Mouse (Mus musculus) natural killer cell, adult 2 months (primary cell): Measurements from ENCODE around the gene Acot10.
"Not testable (repeated sequence)": the region's sequence is repeated elsewhere in the genome, so short reads cannot be mapped to it uniquely, and the experiment has no call there.

ENCODE experiments used
- DNase-seq, 2 experiments: peaks; one replicate each; pipeline ENCODE4 v3.0.0; 2022; ENCODE audit warnings: low spot score in 2 of 2

Gene Acot10

GRCm38 (mm10) chr15:20666650-20667049 is at the start of gene Acot10:
Gene Acot10 (minus strand): TSS chr15:20666750.
- DNase-seq, result no peak

- no peak for DNase-seq
These were observed 45.3 kb upstream of the Acot10 start for GRCm38 (mm10) chr15:20711859-20712258.

- DNase-seq, result no peak
These were observed 29.7 kb upstream of the Acot10 start for GRCm38 (mm10) chr15:20696229-20696628.

GRCm38 (mm10) chr15:20684200-20684599 is 17.6 kb upstream of the Acot10 start:
- DNase-seq, result no peak

- no peak for DNase-seq
These were observed 16.2 kb upstream of the Acot10 start for GRCm38 (mm10) chr15:20682719-20683118.

GRCm38 (mm10) chr15:20669507-20669906 is 3.0 kb upstream of the Acot10 start:
- not testable (repeated sequence) for DNase-seq

GRCm38 (mm10) chr15:20667989-20668388 is 1.4 kb upstream of the Acot10 start:
- no peak for DNase-seq

GRCm38 (mm10) chr15:20667350-20667749 is 800 bp upstream of the Acot10 start:
- no peak for DNase-seq

GRCm38 (mm10) chr15:20660221-20660620 is 6.3 kb downstream of the Acot10 start:
- DNase-seq, result no peak

- no peak for DNase-seq
These were observed 23.6 kb downstream of the Acot10 start for GRCm38 (mm10) chr15:20642905-20643414.

- no peak for DNase-seq
These were observed 27.4 kb downstream of the Acot10 start for GRCm38 (mm10) chr15:20639155-20639554.

- no peak for DNase-seq
These were observed 32.0 kb downstream of the Acot10 start for GRCm38 (mm10) chr15:20634593-20634992.
